Mouse (Mus musculus): ENCODE measurements around the gene Cdc42ep1. TPM values are rescaled to one million over a fixed set of nuclear protein-coding genes. Genes with fewer than 3 reads are reported as not detected.
"Not testable (repeated sequence)": the region's sequence is repeated elsewhere in the genome, so short reads cannot be mapped to it uniquely, and the experiment has no call there.

The Cdc42ep1 gene
- polyA plus RNA-seq, 1 experiment from 2014 or later = 12.6 TPM

- H3K4me1 ChIP-seq (ENCODE audit: insufficient read depth) = peaks cover 26% of the 10 kb centered on the region
- H3K27me3 ChIP-seq (ENCODE audit: insufficient read depth, low read length) = peaks cover 18% of the 10 kb centered on the region
- no peaks in the 10 kb centered on the region for H3K9me3 ChIP-seq (ENCODE audit: low read length)
- 0 out of 2 replicates have a peak overlapping the region, but pooled peaks have one; percentile 9 for H3K4me3 ChIP-seq (ENCODE audit: low read depth, low read length)
- H3K27ac ChIP-seq (ENCODE audit: low read depth) = peak overlapping the region; percentile 97; the same call in 1 of the 2 replicates
- H3K4me2 ChIP-seq (ENCODE audit: low read depth, low read length) = peak overlapping the region; percentile 75
- WGBS (ENCODE audit: insufficient replicate concordance) = 32% methylated on average over 9 of the region's 9 CpGs
- TF ChIP-seq EP300 (IDR thresholded peaks at IDR 0.05; ENCODE audit: low read depth) = no peak
- 0 out of 2 replicates have a peak, but pooled peaks have one; percentile 9 for TF ChIP-seq CTCF (IDR thresholded peaks at IDR 0.05; ENCODE audit: low read depth)
- DNase-seq = no peak
- ATAC-seq = no peak
- H3K9ac ChIP-seq (replicated peaks) = peak overlapping the region; percentile 28; the same call in 1 of the 2 replicates
- peaks cover 16% of the 10 kb centered on the region for H3K36me3 ChIP-seq (replicated peaks; ENCODE audit: insufficient read depth, low read length)
Observed at GRCm38 (mm10) chr15:78844791-78845190, 2.4 kb downstream of the Cdc42ep1 start.

DNA sequence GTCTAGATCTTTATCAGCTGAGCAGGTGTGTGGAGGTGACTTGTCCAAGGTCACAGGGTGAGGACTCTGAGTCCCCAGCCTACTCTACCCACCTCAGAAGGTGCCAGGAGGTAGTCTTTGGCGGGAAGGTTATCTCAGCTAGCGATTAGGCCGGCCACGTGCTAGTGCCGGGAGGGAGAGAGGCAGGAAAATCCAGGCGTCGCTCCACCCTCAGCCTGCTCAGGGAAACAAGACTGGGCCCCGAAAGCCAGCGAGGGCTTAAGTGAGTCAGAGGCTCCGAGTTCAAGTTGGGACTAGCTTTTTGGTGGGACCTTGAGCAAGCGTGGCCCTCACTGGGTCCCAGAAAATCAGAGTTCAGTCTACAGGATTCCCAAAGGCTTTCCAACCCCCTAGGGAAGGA lies 2.9 kb downstream of the Cdc42ep1 start:
- Histone ChIP-seq H3K27ac (ENCODE audit: low read depth) (peak overlapping the region; percentile 55), H3K36me3 (replicated peaks; ENCODE audit: insufficient read depth, low read length) (peaks cover 16% of the 10 kb centered on the region), H3K27me3 (ENCODE audit: insufficient read depth, low read length) (peaks cover 18% of the 10 kb centered on the region), H3K4me1 (ENCODE audit: insufficient read depth) (peaks cover 23% of the 10 kb centered on the region), H3K4me3 (ENCODE audit: low read depth, low read length) (no peak overlapping the region), H3K4me2 (ENCODE audit: low read depth, low read length) (peak overlapping the region; percentile 75), H3K9me3 (ENCODE audit: low read length) (no peaks in the 10 kb centered on the region), H3K9ac (replicated peaks) (peak overlapping the region; percentile 51)
- 58% methylated on average over 11 of the region's 11 CpGs for WGBS (ENCODE audit: insufficient replicate concordance)
- DNase-seq = no peak
- no peak for TF ChIP-seq CTCF (IDR thresholded peaks at IDR 0.05; ENCODE audit: low read depth)
- TF ChIP-seq EP300 (IDR thresholded peaks at IDR 0.05; ENCODE audit: low read depth) = no peak
- ATAC-seq = no peak

- Histone ChIP-seq H3K27me3 (ENCODE audit: insufficient read depth, low read length) (peaks cover 18% of the 10 kb centered on the region), H3K9me3 (ENCODE audit: low read length) (no peaks in the 10 kb centered on the region), H3K4me2 (ENCODE audit: low read depth, low read length) (peak overlapping the region; percentile 75), H3K4me3 (ENCODE audit: low read depth, low read length) (no peak overlapping the region), H3K36me3 (replicated peaks; ENCODE audit: insufficient read depth, low read length) (peaks cover 16% of the 10 kb centered on the region), H3K4me1 (ENCODE audit: insufficient read depth) (peaks cover 28% of the 10 kb centered on the region), H3K27ac (ENCODE audit: low read depth) (peak overlapping the region; percentile 55; the same call in 1 of the 2 replicates), H3K9ac (replicated peaks) (peak overlapping the region; percentile 51)
- TF ChIP-seq CTCF (IDR thresholded peaks at IDR 0.05; ENCODE audit: low read depth) (no peak), EP300 (IDR thresholded peaks at IDR 0.05; ENCODE audit: low read depth) (no peak)
- 50% methylated on average over 8 of the region's 8 CpGs for WGBS (ENCODE audit: insufficient replicate concordance)
- no peak for DNase-seq
- ATAC-seq = no peak
Observed at GRCm38 (mm10) chr15:78845867-78846266, 3.4 kb downstream of the Cdc42ep1 start.

GRCm38 (mm10) chr15:78846352-78846751 lies 3.9 kb downstream of the Cdc42ep1 start:
- no peak overlapping the region for H3K4me3 ChIP-seq (ENCODE audit: low read depth, low read length)
- H3K27me3 ChIP-seq (ENCODE audit: insufficient read depth, low read length) = peaks cover 18% of the 10 kb centered on the region
- H3K4me2 ChIP-seq (ENCODE audit: low read depth, low read length) = peak overlapping the region; percentile 75; the same call in 1 of the 2 replicates
- peaks cover 16% of the 10 kb centered on the region for H3K36me3 ChIP-seq (replicated peaks; ENCODE audit: insufficient read depth, low read length)
- TF ChIP-seq CTCF (IDR thresholded peaks at IDR 0.05; ENCODE audit: low read depth) = no peak
- TF ChIP-seq EP300 (IDR thresholded peaks at IDR 0.05; ENCODE audit: low read depth) = no peak
- no peaks in the 10 kb centered on the region for H3K9me3 ChIP-seq (ENCODE audit: low read length)
- ATAC-seq (no peak), DNase-seq (no peak)
- WGBS (ENCODE audit: insufficient replicate concordance) = 61% methylated on average over 8 of the region's 8 CpGs
- peaks cover 28% of the 10 kb centered on the region for H3K4me1 ChIP-seq (ENCODE audit: insufficient read depth)
- no peak overlapping the region for H3K27ac ChIP-seq (ENCODE audit: low read depth)
- H3K9ac ChIP-seq (replicated peaks) = no peak overlapping the region

DNA sequence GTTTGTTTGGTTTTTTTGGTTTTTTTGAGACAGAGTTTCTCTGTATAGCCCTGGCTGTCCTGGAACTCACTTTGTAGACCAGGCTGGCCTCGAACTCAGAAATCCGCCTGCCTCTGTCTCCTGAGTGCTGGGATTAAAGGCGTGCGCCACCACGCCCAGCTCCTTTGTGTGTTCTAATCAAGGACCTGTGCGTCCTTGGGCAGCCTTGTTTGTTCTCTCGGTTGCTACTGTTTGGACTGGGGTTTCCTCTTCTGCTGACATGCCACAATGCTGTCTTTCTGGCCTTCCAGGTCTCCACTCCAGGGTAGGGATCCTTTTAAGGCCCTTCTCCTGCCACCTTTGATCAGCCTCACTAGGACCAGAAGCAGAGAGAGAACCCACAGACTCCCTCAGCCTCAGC lies 4.4 kb downstream of the Cdc42ep1 start:
- not testable (repeated sequence) for H3K9ac ChIP-seq (replicated peaks); H3K27ac ChIP-seq (ENCODE audit: low read depth); DNase-seq; H3K4me3 ChIP-seq (ENCODE audit: low read depth, low read length); ATAC-seq; H3K4me2 ChIP-seq (ENCODE audit: low read depth, low read length); H3K9me3 ChIP-seq (ENCODE audit: low read length)
- peaks cover 16% of the 10 kb centered on the region for H3K36me3 ChIP-seq (replicated peaks; ENCODE audit: insufficient read depth, low read length)
- H3K4me1 ChIP-seq (ENCODE audit: insufficient read depth) = peaks cover 32% of the 10 kb centered on the region
- WGBS (ENCODE audit: insufficient replicate concordance) = 64% methylated on average over 6 of the region's 7 CpGs
- H3K27me3 ChIP-seq (ENCODE audit: insufficient read depth, low read length) = peaks cover 18% of the 10 kb centered on the region

- Histone ChIP-seq H3K9me3 (ENCODE audit: low read length) (no peaks in the 10 kb centered on the region), H3K27ac (ENCODE audit: low read depth) (no peak overlapping the region), H3K36me3 (replicated peaks; ENCODE audit: insufficient read depth, low read length) (peaks cover 16% of the 10 kb centered on the region), H3K27me3 (ENCODE audit: insufficient read depth, low read length) (peaks cover 10% of the 10 kb centered on the region), H3K4me1 (ENCODE audit: insufficient read depth) (peaks cover 32% of the 10 kb centered on the region), H3K4me2 (ENCODE audit: low read depth, low read length) (no peak overlapping the region), H3K9ac (replicated peaks) (no peak overlapping the region), H3K4me3 (ENCODE audit: low read depth, low read length) (no peak overlapping the region)
- TF ChIP-seq CTCF (IDR thresholded peaks at IDR 0.05; ENCODE audit: low read depth) (peak; percentile 95), EP300 (IDR thresholded peaks at IDR 0.05; ENCODE audit: low read depth) (no peak)
- peak; percentile 90 for DNase-seq
- ATAC-seq = peak; percentile 18; the same call in 1 of the 2 replicates
- 24% methylated on average over 5 of the region's 5 CpGs for WGBS (ENCODE audit: insufficient replicate concordance)
Observed at GRCm38 (mm10) chr15:78848467-78848866, 6.0 kb downstream of the Cdc42ep1 start.
